28 mouse cellular contexts compared by ENCODE assay signal in the genomic region with DNA sequence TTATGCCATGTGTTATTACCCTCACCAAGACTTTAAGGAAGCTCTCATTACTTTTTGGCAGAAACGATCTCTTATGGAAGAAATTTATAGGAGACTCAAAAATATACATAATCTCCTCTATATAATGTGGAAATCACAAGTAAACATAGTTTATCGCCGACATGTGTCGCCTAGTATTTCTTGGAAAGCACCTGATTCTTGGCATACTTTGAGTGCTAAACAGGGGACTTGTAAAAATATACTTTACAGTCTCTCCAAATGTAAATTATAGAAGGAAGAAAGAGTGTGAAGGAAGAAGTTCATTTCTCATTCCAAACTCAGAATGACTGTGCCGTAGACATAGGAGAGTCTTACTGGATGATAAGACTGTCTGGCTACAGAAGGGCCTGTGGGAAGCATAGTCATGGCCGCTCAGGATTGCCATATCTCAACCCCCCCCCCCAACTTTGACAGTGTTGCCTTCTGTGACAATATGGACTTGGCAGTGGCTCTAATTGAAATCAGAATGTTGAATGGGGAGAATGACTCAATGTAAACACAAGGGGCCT.
DNase-seq lines count a peak whose midpoint lies in the region; ATAC-seq lines count a peak whose summit lies in the region.
"Had no signal": no experiment of that assay in that cellular context is flagged by ENCODE, and none has a peak within 500 bp of the region (broad histone marks: within the 10 kb centered on the region; RNA-seq: fewer than 3 reads in every experiment).

No protein-coding gene starts in this region.

- H3K36me3 ChIP-seq in forebrain, embryonic 15.5 days = no peaks in the 10 kb centered on the region
- H3K36me3 ChIP-seq in forebrain, embryonic 13.5 days (ENCODE audit: poor library complexity, severe bottlenecking) = no peaks in the 10 kb centered on the region
- no peaks in the 10 kb centered on the region for H3K36me3 ChIP-seq in heart, embryonic 15.5 days
- H3K36me3 ChIP-seq in lung, embryonic 16.5 days (ENCODE audit: control insufficient read depth, insufficient read depth, low read length) = no peaks in the 10 kb centered on the region
- H3K36me3 ChIP-seq: G1E; hindbrain, embryonic 10.5 days; hindbrain, embryonic 15.5 days; limb, embryonic 13.5 days had no signal

- no peaks in the 10 kb centered on the region for H3K27me3 ChIP-seq in forebrain, embryonic 15.5 days
- H3K27me3 ChIP-seq in forebrain, embryonic 13.5 days = no peaks in the 10 kb centered on the region
- no peaks in the 10 kb centered on the region for H3K27me3 ChIP-seq in heart, embryonic 15.5 days
- H3K27me3 ChIP-seq in lung, embryonic 16.5 days (ENCODE audit: control insufficient read depth, insufficient read depth, low read depth, low read length) = no peaks in the 10 kb centered on the region
- H3K27me3 ChIP-seq: hindbrain, embryonic 15.5 days; limb, embryonic 13.5 days; Patski had no signal

- no peak for DNase-seq in heart, adult 18-20 months
- DNase-seq in lung, postnatal 10 days = no peak
- DNase-seq in adrenal gland, adult (ENCODE audit: inconsistent age in 2 of 2, low spot score in 1 of 2) = no peak
- DNase-seq: adrenal gland, postnatal 14 days; cerebellum, adult 2 months; cerebellum, postnatal 14 days; gastrocnemius, adult 2 months; gastrocnemius, postnatal 36 days; heart, adult 2 months; heart, postnatal 10 days; kidney, adult 11 months; kidney, postnatal 14 days; right cerebral cortex, adult 18-20 months; spleen, adult 18-20 months; thymus, postnatal 14 days had no signal

- H3K9me3 ChIP-seq in forebrain, embryonic 15.5 days = no peaks in the 10 kb centered on the region
- H3K9me3 ChIP-seq in forebrain, embryonic 13.5 days (replicated peaks) = no peaks in the 10 kb centered on the region
- H3K9me3 ChIP-seq in heart, embryonic 15.5 days (replicated peaks) = no peaks in the 10 kb centered on the region
- H3K9me3 ChIP-seq in lung, embryonic 16.5 days (ENCODE audit: control insufficient read depth, low read length) = no peaks in the 10 kb centered on the region
- H3K9me3 ChIP-seq: G1E; hindbrain, embryonic 10.5 days; hindbrain, embryonic 15.5 days; limb, embryonic 13.5 days had no signal

- no peak overlapping the region for H3K4me2 ChIP-seq in forebrain, embryonic 15.5 days (replicated peaks)
- H3K4me2 ChIP-seq in forebrain, embryonic 13.5 days = no peak overlapping the region
- no peak overlapping the region for H3K4me2 ChIP-seq in heart, embryonic 15.5 days
- H3K4me2 ChIP-seq in lung, embryonic 16.5 days (ENCODE audit: low read depth, low read length) = no peak overlapping the region
- H3K4me2 ChIP-seq: hindbrain, embryonic 15.5 days; limb, embryonic 13.5 days; liver, embryonic 11.5 days had no signal

- H3K27ac ChIP-seq in forebrain, embryonic 15.5 days (replicated peaks) = peak overlapping the region; percentile 75
- H3K27ac ChIP-seq in forebrain, embryonic 13.5 days = no peak overlapping the region
- peak overlapping the region; percentile 31 for H3K27ac ChIP-seq in heart, embryonic 15.5 days
- H3K27ac ChIP-seq in lung, embryonic 16.5 days (ENCODE audit: low read length) = peak overlapping the region; percentile 42; the same call in 1 of the 2 replicates
- H3K27ac ChIP-seq: gastrocnemius, adult 2 months; heart, adult 2 months; hindbrain, embryonic 10.5 days; hindbrain, embryonic 15.5 days; limb, embryonic 13.5 days had no signal

- no peak overlapping the region for H3K4me3 ChIP-seq in forebrain, embryonic 15.5 days
- no peak overlapping the region for H3K4me3 ChIP-seq in forebrain, embryonic 13.5 days
- no peak overlapping the region for H3K4me3 ChIP-seq in heart, embryonic 15.5 days
- H3K4me3 ChIP-seq in lung, embryonic 16.5 days (ENCODE audit: low read length) = no peak overlapping the region
- H3K4me3 ChIP-seq: erythroblast, embryonic 14.5 days; gastrocnemius, adult 2 months; heart, adult 2 months; hindbrain, embryonic 10.5 days; hindbrain, embryonic 15.5 days; limb, embryonic 13.5 days had no signal

- H3K4me1 ChIP-seq in forebrain, embryonic 15.5 days = no peaks in the 10 kb centered on the region
- no peaks in the 10 kb centered on the region for H3K4me1 ChIP-seq in forebrain, embryonic 13.5 days
- peaks cover 17% of the 10 kb centered on the region for H3K4me1 ChIP-seq in heart, embryonic 15.5 days (replicated peaks)
- H3K4me1 ChIP-seq in lung, embryonic 16.5 days (replicated peaks; ENCODE audit: control insufficient read depth, insufficient read depth, low read length) = 0 out of 2 replicates have a peak, but pooled peaks cover 2% of the 10 kb centered on the region
- H3K4me1 ChIP-seq: hindbrain, embryonic 10.5 days; hindbrain, embryonic 15.5 days; limb, embryonic 13.5 days had no signal

- no peak overlapping the region for H3K9ac ChIP-seq in forebrain, embryonic 15.5 days (replicated peaks)
- no peak overlapping the region for H3K9ac ChIP-seq in forebrain, embryonic 13.5 days
- H3K9ac ChIP-seq in heart, embryonic 15.5 days = no peak overlapping the region
- H3K9ac ChIP-seq in lung, embryonic 16.5 days (ENCODE audit: low read length) = no peak overlapping the region
- H3K9ac ChIP-seq: hindbrain, embryonic 15.5 days; limb, embryonic 13.5 days had no signal

- 75% methylated on average over 6 of the region's 6 CpGs for WGBS in forebrain, embryonic 15.5 days
- 92% methylated on average over 6 of the region's 6 CpGs for WGBS in forebrain, embryonic 13.5 days
- 68% methylated on average over 6 of the region's 6 CpGs for WGBS in heart, embryonic 15.5 days
- WGBS in lung, embryonic 16.5 days = 60% methylated on average over 6 of the region's 6 CpGs

- ATAC-seq in forebrain, embryonic 15.5 days (replicated peaks) = peak; percentile 57; the same call in 1 of the 2 replicates
- no peak; the same call in 1 of the 2 replicates for ATAC-seq in forebrain, embryonic 13.5 days
- ATAC-seq in heart, embryonic 15.5 days (replicated peaks; ENCODE audit: insufficient number of reproducible peaks, insufficient read depth, low FRiP score, low read depth) = no peak
- no peak for ATAC-seq in lung, embryonic 16.5 days (ENCODE audit: low read depth)
- ATAC-seq: inflammation-experienced regulatory T-cells, adult 6 months; midbrain, embryonic 16.5 days; Patski had no signal
